In the genomic region with DNA sequence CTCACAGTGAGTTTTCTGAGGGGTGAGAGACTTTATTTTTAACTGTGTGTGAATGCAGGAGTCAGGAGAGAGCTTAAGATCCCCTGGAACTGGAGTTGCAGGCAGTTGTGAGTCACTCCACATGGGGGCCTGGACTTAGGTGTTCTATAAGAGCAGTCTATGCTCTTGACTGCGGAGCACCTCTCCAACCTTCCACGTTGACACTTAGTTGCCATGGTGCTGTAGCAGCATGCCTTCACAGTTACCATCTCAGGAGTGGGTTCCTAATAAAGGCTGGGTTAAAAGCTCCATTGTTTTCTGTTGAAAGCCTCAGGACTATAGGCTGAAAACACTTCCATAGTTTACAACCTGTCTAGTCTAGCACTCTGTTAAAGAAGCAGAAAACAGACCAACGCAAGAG, we compare ENCODE assay signal across 22 mouse cellular contexts. TPM values are rescaled to one million over a fixed set of nuclear protein-coding genes. Genes with fewer than 3 reads are reported as not detected.
DNase-seq lines count a peak whose midpoint lies in the region; TF ChIP-seq lines count a peak whose summit lies in the region.
"Had no signal": no experiment of that assay in that cellular context is flagged by ENCODE, and none has a peak within 500 bp of the region (broad histone marks: within the 10 kb centered on the region; RNA-seq: fewer than 3 reads in every experiment).

No protein-coding gene starts in this region.

- H3K4me3 ChIP-seq in lung, adult 2 months (replicated peaks; ENCODE audit: extremely low read depth, low read depth, low read length), result no peak overlapping the region
- H3K4me3 ChIP-seq: embryonic facial prominence, embryonic 13.5 days; erythroblast, embryonic 14.5 days; heart, embryonic 15.5 days; intestine, embryonic 15.5 days; limb, embryonic 10.5 days; limb, embryonic 15.5 days; liver, embryonic 13.5 days; neural tube, embryonic 12.5 days had no signal

- WGBS in lung, adult 2 months, result 67% methylated on average over 3 of the region's 3 CpGs

- no peaks in the 10 kb centered on the region for H3K4me1 ChIP-seq in lung, adult 2 months (ENCODE audit: control insufficient read depth, insufficient read depth, low read length)
- H3K4me1 ChIP-seq: embryonic facial prominence, embryonic 13.5 days; limb, embryonic 10.5 days; limb, embryonic 15.5 days had no signal

- TF ChIP-seq POLR2A in lung, adult 2 months (IDR thresholded peaks at IDR 0.05; ENCODE audit: borderline replicate concordance, extremely low read depth, low read depth, low read length), result no peak

- DNase-seq in ZHBTc4 (ENCODE audit: low read depth, low spot score), result peak; percentile 40
- peak; percentile 46 for DNase-seq in lung, adult 2 months
- peak; percentile 39 for DNase-seq in lung, postnatal 10 days
- DNase-seq in adrenal gland, postnatal 36 days, result no peak
- no peak for DNase-seq in kidney, postnatal 14 days
- DNase-seq in left cerebral cortex, adult 11 months (ENCODE audit: low spot score), result no peak
- DNase-seq: adrenal gland, postnatal 14 days; cerebellum, adult 18-20 months; cerebellum, postnatal 10 days; gastrocnemius, postnatal 10 days; kidney, adult 8-10 months; layer of hippocampus, postnatal 36 days; liver, embryonic 13.5 days; right cerebral cortex, adult 18-20 months; right cerebral cortex, postnatal 4 days had no signal

- TF ChIP-seq CTCF in lung, adult 2 months (IDR thresholded peaks at IDR 0.05; ENCODE audit: insufficient read depth, low read length), result no peak

RNA-seq across cellular contexts. Expression of gene Mcm10, which starts 24.8 kb away (rescaled TPM):
- 0.45 and 1.2 TPM in 2 replicates for polyA plus RNA-seq in lung, adult 2 months (2012; rRNA removed)
- 10 to 100 TPM in 1 of 2 experiments, 1 to 10 TPM in 1; 4.9 to 10.9 TPM for total RNA-seq in adrenal gland, postnatal 36 days (2021)

RNA-seq across cellular contexts. Expression of gene Optn, which starts 26.5 kb away (rescaled TPM):
- 4.2 and 5.0 TPM in 2 replicates for polyA plus RNA-seq in lung, adult 2 months (2012; rRNA removed)
- total RNA-seq in adrenal gland, postnatal 36 days (2021), result 100 to 1,000 TPM in 1 of 2 experiments, 10 to 100 TPM in 1; 60.7 to 162 TPM

Comparison
In these comparisons a context has a peak if more than half of its experiments do, and no peak if none do; other contexts are left out.
1. DNase-seq: peak in ZHBTc4 (single experiment), lung, adult 2 months (single experiment) and lung, postnatal 10 days (single experiment); none in adrenal gland, postnatal 36 days (0 of 2), kidney, postnatal 14 days (single experiment) and left cerebral cortex, adult 11 months (single experiment).